Mouse (Mus musculus) gastrocnemius, postnatal 14 days (tissue): ENCODE data around the gene Chp2. TPM values are rescaled to one million over a fixed set of nuclear protein-coding genes. Genes with fewer than 3 reads are reported as not detected.
"Not testable (repeated sequence)": the region's sequence is repeated elsewhere in the genome, so short reads cannot be mapped to it uniquely, and the experiment has no call there.

Source experiments
- DNase-seq: peaks from one replicate; pipeline ENCODE4 v3.0.0; 2021; ENCODE audit warnings: mixed read lengths
- intact Hi-C: fragments of 180-260 bp; cut with DNase I; formaldehyde crosslinking; loops from one replicate; pipeline ENCODE4 v1.15.1; 2025; ENCODE audit warnings: low total_unique reads
- total RNA-seq, 2 experiments: library from RNA; stranded (reverse); gene quantifications; 2 replicates each; pipeline ENCODE4 v1.2.3; 2021

Chp2 gene
- total RNA-seq, 2 experiments from 2014 or later = 4.6 to 4.8 TPM

GRCm38 (mm10) chr7:122238939-122239338, 19.6 kb downstream of the Chp2 start:
- intact Hi-C loops = loop anchor here (5.0 kb wide), 1 partner anchor 42 kb away; no protein-coding TSS in a partner anchor
- no peak for DNase-seq

- no peak for DNase-seq
- intact Hi-C loops = no loop called here
These were observed 21.3 kb downstream of the Chp2 start for GRCm38 (mm10) chr7:122240413-122241119.

GRCm38 (mm10) chr7:122242260-122242659, 23.0 kb downstream of the Chp2 start:
- peak; percentile 9 for DNase-seq
- intact Hi-C loops = no loop called here

GRCm38 (mm10) chr7:122242744-122243143, 23.4 kb downstream of the Chp2 start:
- intact Hi-C loops, DNase-seq: not testable (repeated sequence)

- DNase-seq = no peak
- intact Hi-C loops = no loop called here
These were observed 24.9 kb downstream of the Chp2 start for GRCm38 (mm10) chr7:122244166-122244565.

GRCm38 (mm10) chr7:122244584-122244983, 25.3 kb downstream of the Chp2 start:
- intact Hi-C loops = no loop called here
- no peak for DNase-seq

GRCm38 (mm10) chr7:122245976-122246375, 26.7 kb downstream of the Chp2 start:
- intact Hi-C loops = loop anchor here (5.0 kb wide), 1 partner anchor 676 kb away; no protein-coding TSS in a partner anchor
- DNase-seq = no peak

GRCm38 (mm10) chr7:122247254-122247864, 28.1 kb downstream of the Chp2 start:
- intact Hi-C loops = loop anchor here (5.0 kb wide), 1 partner anchor 675 kb away; no protein-coding TSS in a partner anchor

GRCm38 (mm10) chr7:122249321-122249821, 30.1 kb downstream of the Chp2 start:
- no peak for DNase-seq
- intact Hi-C loops = loop anchor here (5.0 kb wide), 1 partner anchor 673 kb away; no protein-coding TSS in a partner anchor

More at GRCm38 (mm10) chr7:122247254-122247864, 28.1 kb downstream of the Chp2 start:
- no peak for DNase-seq

- intact Hi-C loops = loop anchor here (2.0 kb wide), 1 partner anchor 207 kb away; no protein-coding TSS in a partner anchor
These were observed 32.1 kb downstream of the Chp2 start for GRCm38 (mm10) chr7:122251197-122252011.

GRCm38 (mm10) chr7:122256722-122257121, 37.4 kb downstream of the Chp2 start:
- intact Hi-C loops = no loop called here
- DNase-seq = no peak

More at GRCm38 (mm10) chr7:122251197-122252011, 32.1 kb downstream of the Chp2 start:
- DNase-seq = peak; percentile 59

GRCm38 (mm10) chr7:122258521-122258920, 39.2 kb downstream of the Chp2 start:
- DNase-seq = no peak
- intact Hi-C loops = no loop called here

GRCm38 (mm10) chr7:122260055-122260602, 40.8 kb downstream of the Chp2 start:
- intact Hi-C loops = no loop called here
- no peak for DNase-seq

GRCm38 (mm10) chr7:122268983-122269486, 49.7 kb downstream of the Chp2 start:
- intact Hi-C loops = no loop called here
- no peak for DNase-seq

- intact Hi-C loops = no loop called here
- DNase-seq = no peak
These were observed 53.0 kb downstream of the Chp2 start for GRCm38 (mm10) chr7:122272334-122272733.
